Mouse (Mus musculus) heart, postnatal 0 days (tissue): ENCODE data around the gene Mettl22.

Experiments
- CTCF ChIP-seq: IDR thresholded peaks from 2 replicates; pipeline ENCODE4 v1.5.1; 2016; ENCODE audit warnings: antibody characterized with exemption, control low read depth, low read depth
- EP300 ChIP-seq: IDR thresholded peaks from 2 replicates; pipeline ENCODE4 v1.6.1; 2016; ENCODE audit warnings: antibody characterized with exemption, low read depth

- TF ChIP-seq CTCF (no peak), EP300 (no peak)
These were observed 64.0 kb downstream of the Mettl22 start for GRCm38 (mm10) chr16:8534466-8535200.
